Mouse (Mus musculus) myocyte (in vitro differentiated cells): ENCODE results near the gene Gabarap.

Source experiments
- E2F4 ChIP-seq: IDR thresholded peaks from one replicate; pipeline ENCODE4 v1.6.1; 2011; ENCODE audit warnings: mild to moderate bottlenecking, control low read depth, moderate library complexity; ENCODE audit not compliant: insufficient read depth
- POLR2A ChIP-seq: IDR thresholded peaks from one replicate; pipeline ENCODE4 v1.6.1; 2011; ENCODE audit warnings: low read depth, mild to moderate bottlenecking, control low read depth, moderate library complexity; ENCODE audit not compliant: insufficient read length
- POLR2AphosphoS2 ChIP-seq: IDR thresholded peaks from one replicate; pipeline ENCODE4 v1.6.1; 2011; ENCODE audit warnings: low read depth, control low read depth; ENCODE audit not compliant: insufficient read length
- TCF12 ChIP-seq: IDR thresholded peaks from one replicate; pipeline ENCODE4 v1.6.1; 2011; ENCODE audit warnings: mild to moderate bottlenecking, control low read depth; ENCODE audit not compliant: poor library complexity, insufficient read depth, severe bottlenecking

- TF ChIP-seq TCF12: no peak
- peak; percentile 95 for TF ChIP-seq POLR2A
- TF ChIP-seq E2F4: no peak
- peak; percentile 97 for TF ChIP-seq POLR2AphosphoS2
Observed at GRCm38 (mm10) chr11:70014880-70015558, 24.1 kb downstream of the Gabarap start, which contains the start of gene Acadvl.
